Mouse (Mus musculus): ENCODE results near the gene Dock3. TPM values are rescaled to one million over a fixed set of nuclear protein-coding genes. Genes with fewer than 3 reads are reported as not detected.

Gene Dock3
- 0.37 and 0.64 TPM in 2 replicates for polyA plus RNA-seq (2015; fragmentation: Nextera tagmentation; extraction: Ambion mirVana)

DNA sequence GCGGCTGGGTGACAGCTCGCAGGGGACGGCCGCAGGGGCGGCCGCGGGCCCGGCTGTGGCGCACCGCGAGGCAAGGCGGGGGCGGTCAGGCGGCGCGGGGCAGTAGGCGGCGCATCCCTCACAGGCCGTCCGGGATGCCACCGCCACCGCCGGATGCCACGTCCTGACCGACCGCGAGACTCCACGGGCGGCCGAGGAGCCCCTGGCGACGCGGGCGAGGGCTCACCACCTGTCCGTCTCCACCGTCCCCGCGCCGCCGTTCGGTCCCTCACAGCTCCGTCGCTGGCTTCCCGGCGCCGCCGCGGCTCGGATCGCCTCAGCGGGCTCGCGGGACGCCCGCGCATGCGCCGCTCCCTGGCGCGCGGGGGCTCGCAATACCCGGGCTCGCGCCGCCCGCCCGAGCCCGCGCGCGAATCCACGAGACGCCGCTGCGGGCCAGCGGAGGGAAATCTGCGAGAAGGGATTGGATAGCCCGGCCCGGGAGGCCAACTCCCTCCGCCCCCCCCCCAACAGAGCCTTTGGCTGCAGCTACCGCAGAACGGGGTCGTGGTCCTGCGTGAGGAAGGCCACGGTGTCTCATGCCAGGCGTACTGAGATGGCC is at the start of gene Dock3:
Gene Dock3 (minus strand): TSS at position 371 of the 601 bp plus-strand sequence.
- under 1% methylated on average over 44 of the region's 87 CpGs for WGBS
- Histone ChIP-seq H3K36me3 (no peaks in the 10 kb centered on the region), H3K4me1 (peaks cover 7% of the 10 kb centered on the region; the same call in 1 of the 2 replicates), H3K27me3 (peaks cover 92% of the 10 kb centered on the region), H3K9me3 (no peaks in the 10 kb centered on the region), H3K4me3 (peak within 1 kb of the TSS; percentile 60), H3K9ac (peak within 1 kb of the TSS; percentile 65), H3K4me2 (replicated peaks) (peak within 1 kb of the TSS; percentile 98), H3K27ac (no peak within 1 kb of the TSS)
- peak; percentile 91 for ATAC-seq (ENCODE audit: low FRiP score, low read depth)

DNA sequence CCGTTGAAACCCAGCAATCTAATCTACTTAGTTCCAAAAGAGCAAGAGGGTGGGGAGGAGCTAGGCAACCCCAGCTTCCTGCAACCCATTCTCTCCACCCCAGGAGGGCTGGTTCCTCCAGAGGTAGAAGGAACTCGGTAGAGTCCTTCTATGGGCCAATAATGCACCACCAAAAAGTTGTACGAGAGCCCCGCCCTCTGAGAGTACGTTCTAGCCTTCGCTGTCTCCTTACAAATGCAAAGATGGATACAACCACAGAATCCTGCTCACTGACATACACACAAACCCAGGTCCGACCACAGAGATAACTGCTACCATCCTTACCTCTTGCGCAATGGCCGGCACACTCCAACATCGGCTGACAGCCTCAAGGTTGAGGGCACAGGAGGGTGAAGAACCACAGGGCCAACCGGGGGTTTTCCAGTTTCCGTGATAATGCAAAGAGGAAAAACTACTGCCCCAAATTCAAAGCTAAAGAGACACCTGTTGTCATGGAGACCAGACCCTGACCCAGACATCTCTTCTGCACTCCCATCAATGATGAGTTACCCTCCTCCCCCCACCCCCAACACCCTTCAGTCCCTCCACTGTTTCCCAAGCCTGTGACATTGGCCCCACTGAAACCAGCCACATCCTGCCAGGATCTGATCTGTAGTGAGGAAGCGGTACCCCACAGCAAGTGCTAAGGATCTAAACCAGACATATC is 48.8 kb upstream of the Dock3 start:
- 0 out of 2 replicates have a peak overlapping the region, but pooled peaks have one; percentile 12 for H3K4me3 ChIP-seq
- H3K27me3 ChIP-seq = no peaks in the 10 kb centered on the region
- H3K9ac ChIP-seq = peak overlapping the region; percentile 58
- no peak overlapping the region for H3K27ac ChIP-seq
- no peaks in the 10 kb centered on the region for H3K36me3 ChIP-seq
- no peaks in the 10 kb centered on the region for H3K9me3 ChIP-seq
- no peak; the same call in 1 of the 2 replicates for ATAC-seq (ENCODE audit: low FRiP score, low read depth)
- WGBS = 49% methylated on average over 13 of the region's 13 CpGs
- H3K4me1 ChIP-seq = peaks cover 18% of the 10 kb centered on the region
- peak overlapping the region; percentile 48 for H3K4me2 ChIP-seq (replicated peaks)

DNA sequence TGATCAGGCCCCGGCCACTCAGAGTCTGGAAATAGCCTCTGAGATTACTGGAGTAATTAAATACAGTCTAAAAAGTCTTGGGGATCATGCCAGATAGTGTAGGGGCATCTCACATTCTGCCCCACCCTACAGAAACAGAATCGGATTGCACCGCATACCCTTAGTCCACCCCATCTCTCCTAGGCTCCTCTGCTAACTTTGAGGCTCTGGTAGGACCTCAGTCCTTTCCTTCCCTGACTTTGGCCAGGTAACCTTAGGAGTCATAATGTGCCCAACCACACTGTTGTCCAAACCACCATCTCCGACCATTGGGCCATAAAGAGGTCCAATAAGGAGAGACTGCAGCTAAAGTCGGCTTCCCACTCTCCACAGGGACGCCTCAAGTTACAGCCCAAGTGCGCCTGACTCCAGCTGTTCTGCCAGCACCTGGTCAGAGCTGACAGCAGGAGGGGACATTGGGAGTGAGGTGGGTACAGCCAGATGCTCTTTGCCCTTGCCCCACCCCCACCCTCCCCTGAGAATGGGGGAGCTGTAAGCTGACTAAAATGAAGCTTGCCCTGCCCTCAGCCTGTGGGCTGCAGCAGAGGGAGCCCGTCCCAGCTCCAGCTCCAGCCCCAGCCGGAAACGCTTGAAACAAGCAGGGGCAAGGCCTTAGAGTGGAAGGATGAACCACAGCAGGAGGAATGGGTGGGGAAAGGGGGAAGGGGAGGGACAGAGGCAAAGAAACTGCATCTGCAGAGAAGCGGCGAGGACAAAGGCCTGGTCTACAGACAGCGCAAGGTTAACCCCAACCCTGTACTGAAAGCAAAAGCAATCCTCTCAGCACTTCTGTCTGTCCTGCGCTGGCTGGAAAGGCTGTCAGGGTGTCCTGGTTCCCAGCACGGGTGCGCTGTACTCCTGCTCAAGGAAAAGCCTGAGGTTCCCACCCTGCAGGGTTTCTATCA is 47.9 kb upstream of the Dock3 start:
- Histone ChIP-seq H3K27me3 (no peaks in the 10 kb centered on the region), H3K27ac (no peak overlapping the region), H3K9me3 (no peaks in the 10 kb centered on the region), H3K9ac (peak overlapping the region; percentile 58), H3K4me3 (peak overlapping the region; percentile 12; the same call in 1 of the 2 replicates), H3K4me1 (peaks cover 18% of the 10 kb centered on the region), H3K4me2 (replicated peaks) (peak overlapping the region; percentile 48), H3K36me3 (no peaks in the 10 kb centered on the region)
- 17% methylated on average over 16 of the region's 16 CpGs for WGBS
- ATAC-seq (ENCODE audit: low FRiP score, low read depth) = peak; percentile 77

DNA sequence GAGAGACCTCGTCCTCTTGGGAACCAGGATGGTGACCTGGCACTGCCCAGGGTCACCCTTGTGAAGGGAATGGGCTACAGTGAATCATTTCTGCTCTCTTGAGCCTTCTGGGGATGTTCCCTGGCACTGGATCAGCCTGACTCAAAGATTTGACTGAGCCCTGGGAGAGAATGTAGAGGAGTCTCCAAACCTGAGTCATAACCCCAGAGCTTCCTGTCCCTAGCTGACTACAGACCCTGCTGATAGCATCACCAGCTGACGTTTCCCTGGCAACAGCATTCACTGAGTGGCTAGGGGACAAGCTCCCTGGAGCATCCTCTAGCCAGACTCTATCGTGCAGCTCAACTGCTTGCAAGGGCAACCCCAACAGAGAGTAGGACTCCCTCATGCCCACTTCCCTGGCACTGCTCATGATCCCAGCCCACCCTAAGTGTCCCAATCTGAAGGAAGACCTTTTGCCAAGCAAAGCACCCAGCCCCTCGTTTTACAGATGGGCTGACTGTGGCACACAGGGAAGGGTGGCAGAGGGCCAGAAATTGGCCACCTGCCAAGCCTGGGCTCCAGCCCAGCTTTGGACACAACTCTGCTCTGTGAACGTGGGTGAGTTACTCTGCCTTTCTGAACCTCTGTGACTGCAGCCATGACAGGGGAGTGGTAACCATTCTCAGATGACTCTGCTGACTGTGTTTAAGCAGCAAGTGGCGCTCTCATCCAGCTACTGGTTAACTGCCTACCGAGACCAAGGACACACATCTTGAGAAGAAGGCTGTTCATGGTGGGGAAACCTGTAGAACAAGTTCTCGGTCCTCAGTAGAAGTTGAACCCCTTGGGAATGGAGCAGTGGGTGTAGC is 47.0 kb upstream of the Dock3 start:
- WGBS = 54% methylated on average over 8 of the region's 8 CpGs
- ATAC-seq (ENCODE audit: low FRiP score, low read depth) = peak; percentile 20; the same call in 1 of the 2 replicates
- H3K27ac ChIP-seq = no peak overlapping the region

DNA sequence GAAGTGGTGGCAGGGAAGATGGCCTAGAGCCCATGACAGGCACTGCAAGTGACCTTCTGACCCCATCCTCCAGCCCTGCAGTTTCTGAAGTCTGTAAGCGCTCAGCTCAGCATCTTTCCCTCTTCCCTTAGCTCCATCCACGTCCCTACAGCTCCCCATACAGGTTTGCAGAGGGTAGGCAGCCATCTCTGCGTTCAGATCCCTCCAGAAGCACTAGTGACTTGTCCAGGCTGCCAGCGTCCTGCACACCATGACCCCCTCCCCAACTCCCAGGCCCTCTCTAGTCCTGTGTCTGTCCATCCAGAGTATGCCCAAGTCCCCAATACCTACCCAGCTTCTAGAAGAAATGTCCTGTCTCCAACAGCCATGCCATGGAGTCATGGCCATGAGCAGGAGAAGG is 46.4 kb upstream of the Dock3 start:
- WGBS = 51% methylated on average over 4 of the region's 4 CpGs
- Histone ChIP-seq H3K27ac (no peak overlapping the region), H3K4me3 (no peak overlapping the region), H3K27me3 (no peaks in the 10 kb centered on the region), H3K9ac (no peak overlapping the region), H3K4me2 (replicated peaks) (no peak overlapping the region), H3K4me1 (peaks cover 18% of the 10 kb centered on the region), H3K36me3 (no peaks in the 10 kb centered on the region), H3K9me3 (no peaks in the 10 kb centered on the region)
- ATAC-seq (ENCODE audit: low FRiP score, low read depth) = no peak

More for the DNA sequence above, 47.0 kb upstream of the Dock3 start:
- H3K9ac ChIP-seq = no peak overlapping the region
- no peaks in the 10 kb centered on the region for H3K27me3 ChIP-seq
- no peak overlapping the region for H3K4me3 ChIP-seq
- H3K4me1 ChIP-seq = peaks cover 18% of the 10 kb centered on the region
- no peaks in the 10 kb centered on the region for H3K9me3 ChIP-seq
- no peak overlapping the region for H3K4me2 ChIP-seq (replicated peaks)
- H3K36me3 ChIP-seq = no peaks in the 10 kb centered on the region

DNA sequence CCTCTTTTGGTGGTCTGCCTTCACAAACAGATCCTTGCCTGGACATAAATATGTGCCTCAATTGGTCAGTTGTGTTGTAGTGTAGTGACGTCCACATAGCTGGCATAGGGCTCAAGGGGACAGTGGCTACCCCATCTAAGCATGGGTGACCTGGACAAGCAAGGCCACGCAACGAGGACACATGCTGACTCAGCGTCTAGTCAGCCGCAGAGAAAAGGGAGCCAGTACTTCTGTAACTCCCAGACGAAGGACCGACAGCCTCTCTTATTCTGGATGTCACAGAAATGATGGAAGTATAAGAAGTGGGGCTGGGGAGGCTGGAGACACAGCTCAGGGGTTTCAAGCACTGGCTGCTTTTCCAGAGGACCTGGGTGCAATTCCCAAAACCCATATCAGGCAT is 45.9 kb upstream of the Dock3 start:
- WGBS = 84% methylated on average over 7 of the region's 7 CpGs
- H3K4me2 ChIP-seq (replicated peaks) = no peak overlapping the region
- no peaks in the 10 kb centered on the region for H3K9me3 ChIP-seq
- H3K27ac ChIP-seq = no peak overlapping the region
- no peak overlapping the region for H3K9ac ChIP-seq
- H3K4me1 ChIP-seq = peaks cover 18% of the 10 kb centered on the region
- no peaks in the 10 kb centered on the region for H3K27me3 ChIP-seq
- no peak for ATAC-seq (ENCODE audit: low FRiP score, low read depth)
- H3K36me3 ChIP-seq = no peaks in the 10 kb centered on the region
- H3K4me3 ChIP-seq = no peak overlapping the region

DNA sequence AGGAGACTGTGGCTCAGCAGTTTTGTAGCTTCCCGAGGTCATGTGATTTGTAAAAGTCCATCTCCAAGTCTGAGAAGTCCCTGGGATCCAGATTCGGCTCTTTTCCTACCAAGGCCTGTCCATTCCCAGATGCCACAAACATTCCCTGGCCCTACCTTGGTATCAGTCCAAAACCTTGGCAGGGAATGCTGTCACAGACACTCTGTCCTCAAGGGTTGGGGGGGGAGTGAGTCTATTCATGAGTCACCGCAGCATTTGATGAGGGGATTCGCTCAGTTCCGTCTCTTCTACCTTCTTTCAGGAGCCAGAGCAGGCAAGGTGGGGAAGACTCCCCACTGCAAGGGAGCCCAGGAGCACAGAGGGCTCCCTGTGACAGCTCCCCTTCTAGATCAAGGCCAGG is 44.0 kb upstream of the Dock3 start:
- Histone ChIP-seq H3K4me1 (peaks cover 18% of the 10 kb centered on the region), H3K9me3 (no peaks in the 10 kb centered on the region), H3K36me3 (no peaks in the 10 kb centered on the region), H3K9ac (no peak overlapping the region), H3K27ac (no peak overlapping the region), H3K27me3 (no peaks in the 10 kb centered on the region), H3K4me3 (no peak overlapping the region), H3K4me2 (replicated peaks) (no peak overlapping the region)
- WGBS = 88% methylated on average over 5 of the region's 5 CpGs
- no peak for ATAC-seq (ENCODE audit: low FRiP score, low read depth)

DNA sequence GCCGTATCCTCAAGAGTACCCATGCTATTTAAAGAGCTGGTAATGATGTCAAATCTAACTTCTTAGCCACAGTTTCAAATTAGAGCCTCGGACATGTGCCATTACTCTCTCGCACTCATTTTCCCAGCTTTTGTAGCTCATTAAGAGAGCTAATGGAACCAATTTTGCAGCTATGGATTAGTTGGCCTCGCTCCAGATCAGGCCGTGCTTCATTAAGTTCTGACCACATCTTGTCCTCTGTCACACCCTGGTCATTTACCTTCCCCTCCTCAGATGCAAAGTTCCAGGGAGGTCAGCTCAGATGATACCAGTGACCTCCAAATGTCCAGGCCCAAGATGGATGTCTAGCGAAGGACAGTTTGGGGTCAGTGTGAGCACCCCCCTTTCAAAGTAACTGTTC is 43.0 kb upstream of the Dock3 start:
- H3K9me3 ChIP-seq = no peaks in the 10 kb centered on the region
- H3K4me1 ChIP-seq = peaks cover 10% of the 10 kb centered on the region
- no peaks in the 10 kb centered on the region for H3K36me3 ChIP-seq
- no peak overlapping the region for H3K4me2 ChIP-seq (replicated peaks)
- no peak overlapping the region for H3K4me3 ChIP-seq
- WGBS = 30% methylated on average over 6 of the region's 6 CpGs
- H3K9ac ChIP-seq = no peak overlapping the region
- no peaks in the 10 kb centered on the region for H3K27me3 ChIP-seq
- no peak for ATAC-seq (ENCODE audit: low FRiP score, low read depth)
- H3K27ac ChIP-seq = no peak overlapping the region

DNA sequence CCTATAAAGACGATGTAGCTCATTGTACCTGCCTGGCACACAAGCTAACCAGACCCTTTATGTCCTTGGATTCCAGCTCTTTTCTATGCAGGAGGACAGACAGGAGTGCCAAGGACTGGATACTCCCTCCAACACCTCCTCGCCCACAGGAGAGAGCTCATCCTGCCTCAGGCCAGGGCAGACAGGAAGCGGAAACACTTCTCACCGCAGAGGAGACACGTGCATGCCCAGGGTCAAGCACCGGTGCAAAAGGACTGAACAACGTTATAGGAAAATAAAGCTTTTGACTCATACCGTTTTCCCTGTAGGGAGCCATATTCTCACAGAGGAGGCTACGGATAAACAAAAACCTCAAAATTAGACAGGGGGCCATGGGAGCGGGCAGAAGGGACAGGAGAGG is 41.5 kb upstream of the Dock3 start:
- H3K27me3 ChIP-seq = no peaks in the 10 kb centered on the region
- no peak for ATAC-seq (ENCODE audit: low FRiP score, low read depth)
- H3K9ac ChIP-seq = no peak overlapping the region
- H3K36me3 ChIP-seq = no peaks in the 10 kb centered on the region
- WGBS = 68% methylated on average over 10 of the region's 10 CpGs
- H3K9me3 ChIP-seq = no peaks in the 10 kb centered on the region
- no peak overlapping the region for H3K27ac ChIP-seq
- H3K4me2 ChIP-seq (replicated peaks) = no peak overlapping the region
- no peaks in the 10 kb centered on the region for H3K4me1 ChIP-seq
- H3K4me3 ChIP-seq = no peak overlapping the region

DNA sequence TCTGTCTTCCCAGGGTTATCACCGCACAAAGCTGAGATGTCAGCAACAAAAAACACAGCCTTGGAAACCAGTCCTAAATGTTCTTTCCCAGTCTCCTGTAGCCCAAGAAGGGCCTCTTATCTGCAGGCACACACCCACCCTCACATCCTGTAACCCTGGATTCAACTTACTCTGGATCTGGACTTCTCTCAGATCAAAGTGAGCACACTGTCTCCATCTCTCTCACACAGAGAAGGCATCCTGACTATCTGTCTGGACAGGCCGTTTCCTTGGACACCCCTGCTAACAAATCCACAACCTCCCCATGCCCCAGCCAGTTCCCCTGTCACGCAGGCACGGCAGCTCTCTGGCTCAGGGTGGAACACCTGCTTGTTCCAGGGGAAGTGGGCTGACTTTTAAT is 40.6 kb upstream of the Dock3 start:
- H3K9ac ChIP-seq = no peak overlapping the region
- H3K4me2 ChIP-seq (replicated peaks) = no peak overlapping the region
- H3K27me3 ChIP-seq = no peaks in the 10 kb centered on the region
- WGBS = 49% methylated on average over 4 of the region's 4 CpGs
- no peaks in the 10 kb centered on the region for H3K4me1 ChIP-seq
- no peaks in the 10 kb centered on the region for H3K36me3 ChIP-seq
- no peaks in the 10 kb centered on the region for H3K9me3 ChIP-seq
- no peak overlapping the region for H3K27ac ChIP-seq
- no peak overlapping the region for H3K4me3 ChIP-seq
- no peak for ATAC-seq (ENCODE audit: low FRiP score, low read depth)

DNA sequence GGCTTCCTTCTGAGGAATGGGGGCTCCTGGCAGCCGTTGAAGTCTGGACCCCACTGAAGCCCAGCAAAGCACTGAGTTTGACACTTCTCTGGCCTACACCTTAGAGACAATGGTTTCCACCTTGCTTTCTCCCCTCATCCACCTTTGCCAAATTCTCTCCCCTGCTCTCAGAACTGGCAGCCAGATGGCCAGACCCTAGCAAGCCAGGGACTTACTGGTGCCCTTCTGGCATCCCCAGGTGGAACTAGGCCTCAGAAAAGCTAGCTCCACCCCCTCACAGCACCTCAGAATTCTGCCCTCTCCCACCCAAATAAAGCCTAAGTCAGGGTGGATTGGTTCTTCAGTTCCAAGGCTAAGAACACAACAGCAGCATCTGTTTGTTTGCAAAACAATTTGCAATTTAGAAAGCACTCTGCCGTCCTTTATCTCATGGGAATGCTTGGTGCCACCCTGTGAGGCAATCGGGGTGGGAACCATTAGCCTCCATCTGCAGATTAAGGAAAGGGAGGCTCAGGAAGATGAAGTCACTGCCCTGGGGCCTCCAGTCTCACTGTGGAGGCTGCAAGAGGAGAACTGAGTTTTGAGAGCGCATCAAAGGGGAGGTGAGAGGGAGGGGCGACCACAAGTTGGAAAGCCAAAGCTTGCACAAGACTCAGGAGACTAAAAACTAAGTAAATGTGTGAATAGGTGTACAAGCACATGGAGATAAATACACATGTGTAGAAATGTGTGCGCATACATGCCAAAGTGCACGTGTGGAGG is 39.6 kb upstream of the Dock3 start:
- no peak for ATAC-seq (ENCODE audit: low FRiP score, low read depth)
- no peaks in the 10 kb centered on the region for H3K4me1 ChIP-seq
- no peaks in the 10 kb centered on the region for H3K27me3 ChIP-seq
- no peaks in the 10 kb centered on the region for H3K9me3 ChIP-seq
- no peak overlapping the region for H3K9ac ChIP-seq
- no peak overlapping the region for H3K4me2 ChIP-seq (replicated peaks)
- H3K4me3 ChIP-seq = no peak overlapping the region
- 67% methylated on average over 7 of the region's 7 CpGs for WGBS
- no peak overlapping the region for H3K27ac ChIP-seq
- H3K36me3 ChIP-seq = no peaks in the 10 kb centered on the region
